Mouse (Mus musculus) limb, embryonic 15.5 days (tissue): ENCODE data around the gene Styx. TPM values are rescaled to one million over a fixed set of nuclear protein-coding genes. Genes with fewer than 3 reads are reported as not detected.
A peak's percentile ranks its signal among the peaks of the same experiment; 100 is the strongest.

ENCODE experiments used
- ATAC-seq: fragments of 200-750 bp; cut with Nextera tagmentation; 2 replicates; pipeline ENCODE4 v1.8.0; 2017; ENCODE audit warnings: low read depth, moderate TSS enrichment; ENCODE audit not compliant: insufficient number of reproducible peaks, low FRiP score, low TSS enrichment
- H3K27ac ChIP-seq: fragments of 300-500 bp; sonication (generic); 2 replicates; pipeline ENCODE4 v1.5.1; 2015; ENCODE audit warnings: moderate library complexity, mild to moderate bottlenecking, inconsistent platforms
- H3K27me3 ChIP-seq: fragments of 300-500 bp; sonication (generic); 2 replicates; pipeline ENCODE4 v1.6.1; 2015; ENCODE audit warnings: inconsistent platforms
- H3K36me3 ChIP-seq: fragments of 300-500 bp; sonication (generic); 2 replicates; pipeline ENCODE4 v1.6.1; 2015; ENCODE audit warnings: inconsistent platforms
- H3K4me1 ChIP-seq: fragments of 300-500 bp; sonication (generic); 2 replicates; pipeline ENCODE4 v1.6.1; 2015; ENCODE audit warnings: inconsistent platforms
- H3K4me2 ChIP-seq: fragments of 300-500 bp; sonication (generic); 2 replicates; pipeline ENCODE4 v1.6.1; 2015; ENCODE audit warnings: mild to moderate bottlenecking, inconsistent platforms
- H3K4me3 ChIP-seq: fragments of 300-500 bp; sonication (generic); 2 replicates; pipeline ENCODE4 v1.5.1; 2015; ENCODE audit warnings: mild to moderate bottlenecking, inconsistent platforms
- H3K9ac ChIP-seq: fragments of 300-500 bp; sonication (generic); 2 replicates; pipeline ENCODE4 v1.6.1; 2015; ENCODE audit warnings: inconsistent platforms
- H3K9me3 ChIP-seq: fragments of 300-500 bp; sonication (generic); 2 replicates; pipeline ENCODE4 v1.6.1; 2016; ENCODE audit warnings: inconsistent platforms
- WGBS: fragments of 180-500 bp; shearing (Covaris S2); methylation state at CpG from one replicate; pipeline ENCODE4 v1.1.7; 2015; 5-methylcytosine and 5-hydroxymethylcytosine counted together
- polyA plus RNA-seq: library from polyadenylated mRNA; unstranded; fragments of >200 nt; fragmentation: Nextera tagmentation; extraction: Ambion mirVana; gene quantifications from 2 replicates; pipeline ENCODE4 v1.2.1, GENCODE M21; 2015

The Styx gene
- polyA plus RNA-seq = 59.8 and 67.0 TPM in 2 replicates

GRCm38 (mm10) chr14:45350931-45351859 lies at the start of gene Styx:
TSS of gene Styx (plus strand) at chr14:45351093.
- peak; percentile 98 for ATAC-seq
- H3K9ac ChIP-seq = peak within 1 kb of the TSS; percentile 64
- H3K4me3 ChIP-seq = peak within 1 kb of the TSS; percentile 74
- H3K4me2 ChIP-seq = peak within 1 kb of the TSS; percentile 51
- H3K9me3 ChIP-seq = no peaks in the 10 kb centered on the region
- under 1% methylated on average over 67 of the region's 93 CpGs for whole genome bisulfite sequencing
- H3K4me1 ChIP-seq = peaks cover 9% of the 10 kb centered on the region
- H3K27ac ChIP-seq = peak within 1 kb of the TSS; percentile 77
- no peaks in the 10 kb centered on the region for H3K27me3 ChIP-seq
- H3K36me3 ChIP-seq = peaks cover 19% of the 10 kb centered on the region

DNA sequence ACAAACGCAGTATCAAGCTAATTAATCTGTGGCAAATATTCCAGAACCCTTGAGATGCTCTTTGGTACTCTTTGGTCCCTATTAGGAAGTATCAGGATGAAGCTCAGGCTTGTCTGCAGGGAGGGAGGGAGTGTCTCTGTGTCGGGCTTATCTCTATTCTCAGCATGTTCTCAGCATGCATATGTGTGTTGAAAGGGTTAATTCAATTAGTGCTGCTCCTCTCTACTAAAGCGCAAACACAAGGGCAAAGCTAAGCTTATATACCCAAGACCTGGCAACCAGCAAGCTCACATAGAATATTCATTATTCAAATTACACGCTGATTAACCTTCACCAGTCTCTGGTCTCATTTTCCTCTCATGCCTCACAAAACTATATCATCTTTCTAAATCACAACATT lies 47.0 kb upstream of the Styx start:
- H3K9ac ChIP-seq = no peak overlapping the region
- H3K9me3 ChIP-seq = no peaks in the 10 kb centered on the region
- ATAC-seq = no peak
- 79% methylated on average over 4 of the region's 4 CpGs for WGBS
- H3K36me3 ChIP-seq = peaks cover 44% of the 10 kb centered on the region
- H3K27ac ChIP-seq = no peak overlapping the region
- no peaks in the 10 kb centered on the region for H3K27me3 ChIP-seq
- H3K4me3 ChIP-seq = no peak overlapping the region
- no peak overlapping the region for H3K4me2 ChIP-seq
- H3K4me1 ChIP-seq = no peaks in the 10 kb centered on the region

- no peak overlapping the region for H3K4me2 ChIP-seq
- 82% methylated on average over 4 of the region's 4 CpGs for whole genome bisulfite sequencing
Observed at GRCm38 (mm10) chr14:45304389-45304788, 46.5 kb upstream of the Styx start.

DNA sequence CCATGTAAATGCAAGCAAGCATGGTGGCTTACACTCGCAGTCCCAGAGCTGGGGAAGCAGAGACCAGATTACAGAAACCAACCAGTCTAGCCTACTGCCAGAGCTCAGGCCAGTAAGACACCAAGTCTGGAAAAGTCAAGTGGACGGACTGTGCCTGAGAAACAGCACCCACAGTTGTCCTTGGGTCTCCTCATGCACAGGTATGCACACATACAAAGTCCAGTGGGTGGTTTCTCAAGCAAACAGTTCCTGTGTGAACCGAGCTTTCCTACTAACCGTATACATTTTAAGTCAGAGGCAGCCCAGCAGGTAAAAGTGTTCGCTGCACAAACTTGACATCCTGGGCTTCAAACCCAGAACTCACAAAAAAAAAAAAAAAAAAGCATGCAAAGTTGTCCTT lies 45.0 kb upstream of the Styx start:
- 97% methylated on average over 5 of the region's 5 CpGs for WGBS
- Histone ChIP-seq H3K4me3 (no peak overlapping the region), H3K27ac (no peak overlapping the region), H3K4me2 (no peak overlapping the region), H3K9ac (no peak overlapping the region), H3K9me3 (no peaks in the 10 kb centered on the region), H3K4me1 (no peaks in the 10 kb centered on the region), H3K27me3 (no peaks in the 10 kb centered on the region), H3K36me3 (peaks cover 27% of the 10 kb centered on the region)
- no peak for ATAC-seq

More at GRCm38 (mm10) chr14:45304389-45304788, 46.5 kb upstream of the Styx start:
- Histone ChIP-seq H3K9ac (no peak overlapping the region), H3K9me3 (no peaks in the 10 kb centered on the region), H3K27me3 (no peaks in the 10 kb centered on the region), H3K4me3 (no peak overlapping the region), H3K36me3 (peaks cover 39% of the 10 kb centered on the region), H3K27ac (no peak overlapping the region), H3K4me1 (no peaks in the 10 kb centered on the region)
- no peak for ATAC-seq

GRCm38 (mm10) chr14:45307630-45308328 lies 43.1 kb upstream of the Styx start:
- ATAC-seq = no peak
- no peaks in the 10 kb centered on the region for H3K27me3 ChIP-seq
- H3K36me3 ChIP-seq = peaks cover 15% of the 10 kb centered on the region
- no peak overlapping the region for H3K4me3 ChIP-seq
- H3K9ac ChIP-seq = no peak overlapping the region
- 86% methylated on average over 8 of the region's 8 CpGs for WGBS
- no peak overlapping the region for H3K4me2 ChIP-seq
- no peak overlapping the region for H3K27ac ChIP-seq
- H3K9me3 ChIP-seq = no peaks in the 10 kb centered on the region
- no peaks in the 10 kb centered on the region for H3K4me1 ChIP-seq

DNA sequence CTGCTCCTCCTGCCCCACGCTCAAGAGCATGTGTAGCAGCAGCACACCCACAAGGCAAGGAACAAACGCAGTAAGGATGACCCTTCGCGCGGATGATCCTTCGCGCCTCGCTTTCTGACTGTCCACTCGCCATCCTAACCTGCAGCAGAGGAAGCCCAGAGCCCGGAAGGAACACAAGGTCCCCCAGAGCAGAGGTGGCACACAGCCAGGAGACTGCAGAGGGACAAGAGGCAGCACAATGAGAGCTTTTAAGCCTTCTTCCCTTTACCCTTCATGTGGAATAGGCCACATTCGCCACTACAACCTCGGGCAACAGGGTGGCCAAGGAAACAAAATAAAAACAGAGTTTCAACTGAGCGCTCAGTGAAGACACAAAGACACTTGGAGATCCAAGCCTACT lies 41.2 kb upstream of the Styx start:
- 89% methylated on average over 13 of the region's 13 CpGs for WGBS
- no peaks in the 10 kb centered on the region for H3K4me1 ChIP-seq

GRCm38 (mm10) chr14:45310101-45310500 lies 40.8 kb upstream of the Styx start:
- WGBS = 89% methylated on average over 14 of the region's 14 CpGs
- H3K27ac ChIP-seq = no peak overlapping the region
- no peak overlapping the region for H3K4me3 ChIP-seq
- H3K27me3 ChIP-seq = no peaks in the 10 kb centered on the region
- H3K9ac ChIP-seq = no peak overlapping the region
- no peaks in the 10 kb centered on the region for H3K9me3 ChIP-seq
- no peaks in the 10 kb centered on the region for H3K4me1 ChIP-seq
- H3K4me2 ChIP-seq = no peak overlapping the region
- ATAC-seq = no peak
- H3K36me3 ChIP-seq = peaks cover 3% of the 10 kb centered on the region; the same call in 1 of the 2 replicates

More for the DNA sequence above, 41.2 kb upstream of the Styx start:
- H3K27me3 ChIP-seq = no peaks in the 10 kb centered on the region
- no peak overlapping the region for H3K4me2 ChIP-seq
- peaks cover 7% of the 10 kb centered on the region; the same call in 1 of the 2 replicates for H3K36me3 ChIP-seq
- H3K9ac ChIP-seq = no peak overlapping the region
- no peak overlapping the region for H3K4me3 ChIP-seq
- H3K27ac ChIP-seq = no peak overlapping the region
- no peak for ATAC-seq
- no peaks in the 10 kb centered on the region for H3K9me3 ChIP-seq

DNA sequence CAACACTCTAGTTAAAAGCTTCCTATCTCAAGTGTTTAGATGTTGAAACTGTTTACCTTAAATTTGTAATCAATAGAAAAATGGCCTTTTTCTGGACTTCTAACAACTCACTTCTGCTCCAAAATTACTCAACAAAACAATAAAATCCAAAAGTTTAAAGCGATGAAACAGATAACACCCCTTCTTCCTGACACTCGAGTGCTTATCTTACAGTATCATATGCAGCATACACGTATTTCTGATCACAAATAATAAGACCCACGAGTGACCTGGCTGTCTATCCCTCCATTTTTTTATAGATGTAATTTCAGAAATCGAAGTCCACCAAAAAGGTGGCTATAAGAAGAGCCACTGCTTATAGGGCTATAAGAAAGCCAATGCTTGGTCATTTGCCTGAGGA lies 34.0 kb upstream of the Styx start:
- no peaks in the 10 kb centered on the region for H3K36me3 ChIP-seq
- peak overlapping the region; percentile 94 for H3K4me3 ChIP-seq
- H3K9me3 ChIP-seq = no peaks in the 10 kb centered on the region
- 76% methylated on average over 5 of the region's 5 CpGs for WGBS
- peaks cover 7% of the 10 kb centered on the region for H3K4me1 ChIP-seq
- ATAC-seq = no peak
- 0 out of 2 replicates have a peak, but pooled peaks cover 2% of the 10 kb centered on the region for H3K27me3 ChIP-seq
- no peak overlapping the region for H3K27ac ChIP-seq
- no peak overlapping the region for H3K9ac ChIP-seq
- H3K4me2 ChIP-seq = peak overlapping the region; percentile 63

DNA sequence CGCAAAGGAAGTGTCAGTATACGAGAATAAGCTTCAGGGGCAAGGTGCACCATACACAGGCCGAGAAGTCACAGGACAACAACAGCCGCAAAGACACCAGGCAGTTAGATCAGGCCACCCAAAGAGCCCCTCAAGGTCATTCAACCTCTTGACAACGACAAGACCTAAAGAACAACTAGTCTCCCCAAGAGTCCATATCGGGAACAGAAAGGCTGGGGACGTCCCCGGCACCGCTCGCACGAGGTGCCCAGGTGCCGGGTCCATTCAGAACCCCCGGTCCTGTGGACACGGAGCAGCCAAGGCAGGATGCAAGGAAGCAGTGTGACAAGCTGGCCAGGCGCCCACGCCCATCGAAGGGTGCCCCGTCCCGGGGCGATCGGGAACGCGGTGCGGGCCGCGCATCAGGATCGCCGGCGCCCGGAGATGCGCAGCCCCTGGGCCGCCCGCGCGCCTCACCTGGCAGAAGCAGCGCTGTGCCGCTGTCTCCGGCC lies 32.9 kb upstream of the Styx start:
- Histone ChIP-seq H3K9ac (peak overlapping the region; percentile 81), H3K27ac (peak overlapping the region; percentile 95), H3K4me3 (peak overlapping the region; percentile 94), H3K4me2 (peak overlapping the region; percentile 63), H3K9me3 (no peaks in the 10 kb centered on the region), H3K36me3 (no peaks in the 10 kb centered on the region), H3K27me3 (0 out of 2 replicates have a peak, but pooled peaks cover 2% of the 10 kb centered on the region), H3K4me1 (peaks cover 7% of the 10 kb centered on the region)
- under 1% methylated on average over 34 of the region's 38 CpGs for WGBS
- ATAC-seq = no peak

- H3K27ac ChIP-seq = peak within 1 kb of the TSS; percentile 95
- no peaks in the 10 kb centered on the region for H3K36me3 ChIP-seq
- peak; percentile 94 for ATAC-seq
- WGBS = 2% methylated on average over 57 of the region's 74 CpGs
- H3K9ac ChIP-seq = peak within 1 kb of the TSS; percentile 81
- peaks cover 7% of the 10 kb centered on the region for H3K4me1 ChIP-seq
- H3K4me3 ChIP-seq = peak within 1 kb of the TSS; percentile 94
- peak within 1 kb of the TSS; percentile 63 for H3K4me2 ChIP-seq
- no peaks in the 10 kb centered on the region for H3K9me3 ChIP-seq
- H3K27me3 ChIP-seq = 0 out of 2 replicates have a peak, but pooled peaks cover 2% of the 10 kb centered on the region
Observed at GRCm38 (mm10) chr14:45318426-45319236, 32.3 kb upstream of the Styx start, which contains the start of gene Ero1l. TSS of gene Ero1l (minus strand) at chr14:45318771.

DNA sequence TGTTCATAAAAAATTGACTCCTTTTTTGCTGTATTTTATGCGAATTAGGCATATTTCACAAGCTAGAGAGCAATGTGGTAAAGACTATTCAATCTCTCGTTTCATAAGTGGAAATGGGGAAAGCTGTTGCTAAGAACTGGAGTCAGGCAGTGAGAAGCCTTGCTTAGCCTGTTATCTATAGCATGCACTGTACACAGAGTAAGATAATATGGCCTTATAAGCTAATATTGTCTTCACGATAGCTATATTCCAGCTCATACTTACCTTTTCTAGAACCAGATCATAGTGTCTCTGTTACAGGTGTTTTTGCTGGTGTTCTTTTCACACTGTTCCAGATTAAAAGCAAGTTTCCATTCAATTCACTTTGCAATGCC lies 31.7 kb upstream of the Styx start:
- Histone ChIP-seq H3K27ac (no peak overlapping the region), H3K9ac (no peak overlapping the region), H3K36me3 (no peaks in the 10 kb centered on the region), H3K9me3 (no peaks in the 10 kb centered on the region), H3K4me3 (no peak overlapping the region), H3K4me1 (peaks cover 7% of the 10 kb centered on the region), H3K4me2 (peak overlapping the region; percentile 63; the same call in 1 of the 2 replicates), H3K27me3 (0 out of 2 replicates have a peak, but pooled peaks cover 2% of the 10 kb centered on the region)
- ATAC-seq = no peak
- WGBS = 57% methylated on average over 3 of the region's 3 CpGs
